Mouse (Mus musculus): ENCODE measurements around the gene Jade1. TPM values are rescaled to one million over a fixed set of nuclear protein-coding genes. Genes with fewer than 3 reads are reported as not detected.

The Jade1 gene
- polyA plus RNA-seq, 1 experiment from 2014 or later = 15.6 TPM

- Histone ChIP-seq H3K9ac (replicated peaks) (no peak overlapping the region), H3K4me1 (peaks cover 20% of the 10 kb centered on the region; the same call in 1 of the 2 replicates), H3K27ac (replicated peaks) (no peak overlapping the region), H3K27me3 (replicated peaks) (no peaks in the 10 kb centered on the region), H3K4me3 (replicated peaks) (no peak overlapping the region), H3K9me3 (replicated peaks) (no peaks in the 10 kb centered on the region), H3K36me3 (peaks cover 20% of the 10 kb centered on the region), H3K4me2 (no peak overlapping the region)
- WGBS = 91% methylated on average over 20 of the region's 20 CpGs
- ATAC-seq (ENCODE audit: low FRiP score) = no peak
Observed at GRCm38 (mm10) chr3:41590695-41591559, 35.4 kb downstream of the Jade1 start.

GRCm38 (mm10) chr3:41591651-41592170 is 36.2 kb downstream of the Jade1 start:
- peaks cover 20% of the 10 kb centered on the region; the same call in 1 of the 2 replicates for H3K4me1 ChIP-seq
- no peaks in the 10 kb centered on the region for H3K27me3 ChIP-seq (replicated peaks)
- no peak for ATAC-seq (ENCODE audit: low FRiP score)
- H3K9me3 ChIP-seq (replicated peaks) = no peaks in the 10 kb centered on the region
- peaks cover 25% of the 10 kb centered on the region for H3K36me3 ChIP-seq
- no peak overlapping the region for H3K27ac ChIP-seq (replicated peaks)
- no peak overlapping the region for H3K4me2 ChIP-seq
- no peak overlapping the region for H3K9ac ChIP-seq (replicated peaks)
- 93% methylated on average over 14 of the region's 14 CpGs for WGBS
- no peak overlapping the region for H3K4me3 ChIP-seq (replicated peaks)

- H3K27ac ChIP-seq (replicated peaks) = no peak overlapping the region
- no peak overlapping the region for H3K9ac ChIP-seq (replicated peaks)
- no peak for ATAC-seq (ENCODE audit: low FRiP score)
- no peaks in the 10 kb centered on the region for H3K27me3 ChIP-seq (replicated peaks)
- no peak overlapping the region for H3K4me3 ChIP-seq (replicated peaks)
- H3K36me3 ChIP-seq = peaks cover 34% of the 10 kb centered on the region
- no peaks in the 10 kb centered on the region for H3K9me3 ChIP-seq (replicated peaks)
- WGBS = 84% methylated on average over 7 of the region's 7 CpGs
- H3K4me2 ChIP-seq = no peak overlapping the region
- H3K4me1 ChIP-seq = peaks cover 12% of the 10 kb centered on the region; the same call in 1 of the 2 replicates
Observed at GRCm38 (mm10) chr3:41592805-41593204, 37.3 kb downstream of the Jade1 start.

DNA sequence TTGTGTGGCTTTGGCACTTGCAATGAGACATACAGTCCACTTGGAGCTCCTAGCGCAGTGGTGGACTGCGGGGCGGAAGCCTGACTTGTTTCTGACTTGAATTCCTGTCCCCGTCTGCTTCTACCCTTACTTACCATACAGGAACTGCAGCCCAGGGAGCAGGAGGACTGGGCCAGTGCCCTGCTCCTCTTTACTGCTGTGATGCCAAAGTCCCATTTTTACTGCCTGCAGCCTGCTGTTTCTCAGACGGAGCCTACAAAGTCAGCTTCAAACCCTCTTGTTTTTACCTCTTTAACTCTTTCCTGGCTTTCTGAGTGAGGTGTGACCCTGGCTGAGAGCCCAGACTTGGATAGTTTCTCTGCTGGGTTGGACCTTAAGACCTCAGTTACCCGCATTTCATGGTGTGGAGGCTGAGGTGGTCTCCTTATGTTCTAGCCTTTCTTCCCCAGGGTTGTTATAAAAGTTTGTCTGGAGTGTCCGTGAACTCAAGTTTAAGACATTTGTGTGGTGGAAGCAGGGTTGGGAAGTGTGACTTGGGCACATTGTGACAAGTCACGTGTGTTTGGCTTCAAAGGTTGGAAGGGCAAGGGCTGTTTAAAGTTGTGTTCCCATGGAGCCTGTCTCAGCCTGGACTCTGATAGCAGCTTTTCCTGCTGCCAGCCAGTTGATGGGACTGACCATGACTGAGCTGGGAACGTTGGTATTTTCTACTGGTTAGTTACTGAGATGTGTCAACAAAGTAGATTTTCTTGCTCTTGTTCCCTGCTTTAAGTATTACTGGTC is 38.8 kb downstream of the Jade1 start:
- Histone ChIP-seq H3K4me2 (no peak overlapping the region), H3K36me3 (peaks cover 36% of the 10 kb centered on the region)
- WGBS = 83% methylated on average over 9 of the region's 9 CpGs

GRCm38 (mm10) chr3:41595010-41595409 is 39.5 kb downstream of the Jade1 start:
- Histone ChIP-seq H3K9ac (replicated peaks) (no peak overlapping the region), H3K4me3 (replicated peaks) (no peak overlapping the region), H3K4me2 (no peak overlapping the region), H3K9me3 (replicated peaks) (no peaks in the 10 kb centered on the region), H3K36me3 (peaks cover 36% of the 10 kb centered on the region), H3K27ac (replicated peaks) (no peak overlapping the region), H3K4me1 (no peaks in the 10 kb centered on the region), H3K27me3 (replicated peaks) (no peaks in the 10 kb centered on the region)
- 97% methylated on average over 4 of the region's 4 CpGs for WGBS
- ATAC-seq (ENCODE audit: low FRiP score) = no peak

More for the DNA sequence above, 38.8 kb downstream of the Jade1 start:
- Histone ChIP-seq H3K27ac (replicated peaks) (no peak overlapping the region), H3K4me3 (replicated peaks) (no peak overlapping the region), H3K9ac (replicated peaks) (no peak overlapping the region), H3K27me3 (replicated peaks) (no peaks in the 10 kb centered on the region), H3K4me1 (peaks cover 3% of the 10 kb centered on the region; the same call in 1 of the 2 replicates), H3K9me3 (replicated peaks) (no peaks in the 10 kb centered on the region)
- ATAC-seq (ENCODE audit: low FRiP score) = no peak

DNA sequence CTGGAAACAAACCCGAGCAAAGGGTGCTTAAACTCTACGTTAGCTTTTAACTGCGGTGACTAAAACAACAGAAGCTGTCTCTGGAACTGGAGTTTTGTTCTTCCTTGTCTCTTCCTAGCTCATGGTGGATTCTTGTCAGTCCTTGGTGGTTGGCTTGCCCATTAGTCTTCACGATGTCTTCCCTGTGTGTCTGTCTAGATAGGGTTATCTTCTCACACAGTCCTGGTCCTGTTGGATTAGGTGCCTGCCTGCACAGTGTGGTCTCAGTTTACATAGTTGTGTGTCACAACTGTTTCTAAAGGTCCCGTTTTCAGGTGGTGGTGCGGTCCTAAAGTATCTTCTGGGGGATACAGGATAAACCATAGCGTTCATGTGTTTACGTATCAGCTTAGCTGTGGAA is 41.5 kb downstream of the Jade1 start:
- no peak overlapping the region for H3K4me3 ChIP-seq (replicated peaks)
- no peak for ATAC-seq (ENCODE audit: low FRiP score)

GRCm38 (mm10) chr3:41598412-41598811 is 42.9 kb downstream of the Jade1 start:
- no peaks in the 10 kb centered on the region for H3K27me3 ChIP-seq (replicated peaks)
- 78% methylated on average over 9 of the region's 9 CpGs for WGBS
- H3K9me3 ChIP-seq (replicated peaks) = no peaks in the 10 kb centered on the region
- peaks cover 32% of the 10 kb centered on the region for H3K36me3 ChIP-seq
- no peak overlapping the region for H3K4me2 ChIP-seq
- no peak overlapping the region for H3K27ac ChIP-seq (replicated peaks)
- ATAC-seq (ENCODE audit: low FRiP score) = no peak
- no peak overlapping the region for H3K4me3 ChIP-seq (replicated peaks)
- H3K4me1 ChIP-seq = peaks cover 11% of the 10 kb centered on the region
- H3K9ac ChIP-seq (replicated peaks) = no peak overlapping the region

More for the DNA sequence above, 41.5 kb downstream of the Jade1 start:
- Histone ChIP-seq H3K4me2 (no peak overlapping the region), H3K27me3 (replicated peaks) (no peaks in the 10 kb centered on the region), H3K36me3 (peaks cover 32% of the 10 kb centered on the region), H3K27ac (replicated peaks) (no peak overlapping the region), H3K9ac (replicated peaks) (no peak overlapping the region), H3K4me1 (no peaks in the 10 kb centered on the region), H3K9me3 (replicated peaks) (no peaks in the 10 kb centered on the region)
- 95% methylated on average over 8 of the region's 8 CpGs for WGBS

DNA sequence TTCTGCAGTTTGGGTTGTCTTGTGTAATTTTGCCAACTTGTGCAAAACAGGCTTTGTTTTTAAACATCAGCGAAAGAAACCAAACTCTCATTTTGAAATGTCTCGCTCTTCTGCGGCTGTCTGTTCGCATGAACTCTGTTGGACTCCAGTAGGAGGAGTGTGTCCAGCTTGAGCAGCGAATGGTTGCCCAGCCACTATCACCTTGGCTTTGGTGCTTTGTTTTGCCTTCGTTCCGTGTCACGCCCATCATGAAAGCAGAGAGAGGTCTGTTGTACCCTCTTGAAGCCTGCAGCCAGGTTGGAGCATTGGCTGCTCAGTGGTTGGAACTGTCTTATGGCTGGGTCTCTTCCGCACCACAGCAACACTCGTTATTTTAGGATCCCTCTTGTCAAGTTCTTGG is 43.7 kb downstream of the Jade1 start:
- WGBS = 95% methylated on average over 10 of the region's 10 CpGs
- Histone ChIP-seq H3K9ac (replicated peaks) (no peak overlapping the region), H3K4me3 (replicated peaks) (no peak overlapping the region), H3K27ac (replicated peaks) (no peak overlapping the region), H3K27me3 (replicated peaks) (no peaks in the 10 kb centered on the region), H3K4me2 (no peak overlapping the region), H3K4me1 (peaks cover 19% of the 10 kb centered on the region), H3K9me3 (replicated peaks) (no peaks in the 10 kb centered on the region), H3K36me3 (peaks cover 23% of the 10 kb centered on the region)
- no peak for ATAC-seq (ENCODE audit: low FRiP score)

- H3K9ac ChIP-seq (replicated peaks) = no peak overlapping the region
- 76% methylated on average over 14 of the region's 14 CpGs for WGBS
- H3K36me3 ChIP-seq = peaks cover 20% of the 10 kb centered on the region
- H3K9me3 ChIP-seq (replicated peaks) = no peaks in the 10 kb centered on the region
- H3K27ac ChIP-seq (replicated peaks) = no peak overlapping the region
- H3K27me3 ChIP-seq (replicated peaks) = no peaks in the 10 kb centered on the region
- no peak overlapping the region for H3K4me3 ChIP-seq (replicated peaks)
- H3K4me2 ChIP-seq = no peak overlapping the region
- ATAC-seq (ENCODE audit: low FRiP score) = no peak
- H3K4me1 ChIP-seq = peaks cover 27% of the 10 kb centered on the region
Observed at GRCm38 (mm10) chr3:41599806-41600589, 44.5 kb downstream of the Jade1 start.

- ATAC-seq (ENCODE audit: low FRiP score) = no peak
- Histone ChIP-seq H3K9me3 (replicated peaks) (no peaks in the 10 kb centered on the region), H3K9ac (replicated peaks) (no peak overlapping the region), H3K4me3 (replicated peaks) (no peak overlapping the region), H3K4me2 (no peak overlapping the region), H3K36me3 (peaks cover 17% of the 10 kb centered on the region), H3K4me1 (peaks cover 39% of the 10 kb centered on the region), H3K27ac (replicated peaks) (no peak overlapping the region), H3K27me3 (replicated peaks) (no peaks in the 10 kb centered on the region)
- 80% methylated on average over 9 of the region's 9 CpGs for WGBS
Observed at GRCm38 (mm10) chr3:41601226-41602020, 45.9 kb downstream of the Jade1 start.

Measured in neural tube, embryonic 15.5 days (tissue).